Mouse (Mus musculus): ENCODE measurements around the gene Tmem39b. TPM values are rescaled to one million over a fixed set of nuclear protein-coding genes. Genes with fewer than 3 reads are reported as not detected.

The Tmem39b gene
- polyA plus RNA-seq (2017; shearing (Covaris generic)), result 12.6 TPM

GRCm38 (mm10) chr4:129696158-129696985 lies at the start of gene Tmem39b:
Tmem39b (minus strand) TSS chr4:129696838.

GRCm38 (mm10) chr4:129742232-129743009 lies 45.8 kb upstream of the Tmem39b start, which contains the start of gene Khdrbs1:
Khdrbs1 (minus strand) TSS chr4:129742303.

GRCm38 (mm10) chr4:129672083-129672877 lies 24.4 kb downstream of the Tmem39b start, which contains the start of gene Kpna6:
Kpna6 (minus strand) TSS chr4:129672767.

GRCm38 (mm10) chr4:129640638-129641467 lies 55.8 kb downstream of the Tmem39b start, which contains the start of gene Txlna:
Txlna (minus strand) TSS chr4:129641065.

Other genes with a start within 250 kb of the Tmem39b start
- 83.6 TPM for gene Bsdc1, start 235.3 kb downstream of the Tmem39b start, polyA plus RNA-seq (2017; shearing (Covaris generic))
- not detected for gene Tssk3, start 205.8 kb downstream of the Tmem39b start, polyA plus RNA-seq (2017; shearing (Covaris generic))
- gene Fam229a, start 205.6 kb downstream of the Tmem39b start, polyA plus RNA-seq (2017; shearing (Covaris generic)), result not detected
- gene Marcksl1, start 183.3 kb downstream of the Tmem39b start, polyA plus RNA-seq (2017; shearing (Covaris generic)), result 39.8 TPM
- 159 TPM for gene Hdac1, start 154.1 kb downstream of the Tmem39b start, polyA plus RNA-seq (2017; shearing (Covaris generic))
- 1,404 TPM for gene Lck, start 123.2 kb downstream of the Tmem39b start, polyA plus RNA-seq (2017; shearing (Covaris generic))
- gene Fam167b, start 118.3 kb downstream of the Tmem39b start, polyA plus RNA-seq (2017; shearing (Covaris generic)), result not detected
- gene Eif3i, start 96.2 kb downstream of the Tmem39b start, polyA plus RNA-seq (2017; shearing (Covaris generic)), result 188 TPM
- 158 TPM for gene Tmem234, start 96.2 kb downstream of the Tmem39b start, polyA plus RNA-seq (2017; shearing (Covaris generic))
- gene Dcdc2b, start 82.6 kb downstream of the Tmem39b start, polyA plus RNA-seq (2017; shearing (Covaris generic)), result 1.2 TPM
- gene Iqcc, start 77.7 kb downstream of the Tmem39b start, polyA plus RNA-seq (2017; shearing (Covaris generic)), result 22.2 TPM
- 15.7 TPM for gene Ccdc28b, start 72.9 kb downstream of the Tmem39b start, polyA plus RNA-seq (2017; shearing (Covaris generic))
- 70.1 TPM for gene Txlna, start 55.8 kb downstream of the Tmem39b start, polyA plus RNA-seq (2017; shearing (Covaris generic))
- gene Kpna6, start 24.1 kb downstream of the Tmem39b start, polyA plus RNA-seq (2017; shearing (Covaris generic)), result 24.0 TPM
- 152 TPM for gene Khdrbs1, start 45.5 kb upstream of the Tmem39b start, polyA plus RNA-seq (2017; shearing (Covaris generic))
- 770 TPM for gene Ptp4a2, start 114.4 kb upstream of the Tmem39b start, polyA plus RNA-seq (2017; shearing (Covaris generic))
- not detected for gene Spocd1, start 232.4 kb upstream of the Tmem39b start, polyA plus RNA-seq (2017; shearing (Covaris generic))